Mouse (Mus musculus): ENCODE measurements around the gene Plekhn1. TPM values are rescaled to one million over a fixed set of nuclear protein-coding genes. Genes with fewer than 3 reads are reported as not detected.

Gene Plekhn1
- total and polyA plus RNA-seq, 2 experiments from 2014 or later: 19.3 to 46.6 TPM

GRCm38 (mm10) chr4:156208872-156209271 is 25.8 kb downstream of the Plekhn1 start:
- no peak overlapping the region for H3K9ac ChIP-seq (replicated peaks; ENCODE audit: low read length, poor library complexity, severe bottlenecking)
- H3K4me3 ChIP-seq (ENCODE audit: low read depth, low read length): no peak overlapping the region
- H3K4me1 ChIP-seq (ENCODE audit: insufficient read depth, low read length): no peaks in the 10 kb centered on the region
- no peak overlapping the region for H3K4me2 ChIP-seq (ENCODE audit: low read depth, low read length, poor library complexity, severe bottlenecking)
- DNase-seq (ENCODE audit: low spot score) (no peak), ATAC-seq (ENCODE audit: low FRiP score) (no peak)
- 93% methylated on average over 4 of the region's 4 CpGs for WGBS
- H3K36me3 ChIP-seq (ENCODE audit: insufficient read depth, low read length): no peaks in the 10 kb centered on the region
- H3K27ac ChIP-seq (ENCODE audit: low read depth, low read length): no peak overlapping the region
- H3K9me3 ChIP-seq (ENCODE audit: low read length): no peaks in the 10 kb centered on the region
- H3K27me3 ChIP-seq (ENCODE audit: insufficient read depth, low read length): 0 out of 2 replicates have a peak, but pooled peaks cover under 1% of the 10 kb centered on the region
- TF ChIP-seq CTCF (IDR thresholded peaks at IDR 0.05): no peak

DNA sequence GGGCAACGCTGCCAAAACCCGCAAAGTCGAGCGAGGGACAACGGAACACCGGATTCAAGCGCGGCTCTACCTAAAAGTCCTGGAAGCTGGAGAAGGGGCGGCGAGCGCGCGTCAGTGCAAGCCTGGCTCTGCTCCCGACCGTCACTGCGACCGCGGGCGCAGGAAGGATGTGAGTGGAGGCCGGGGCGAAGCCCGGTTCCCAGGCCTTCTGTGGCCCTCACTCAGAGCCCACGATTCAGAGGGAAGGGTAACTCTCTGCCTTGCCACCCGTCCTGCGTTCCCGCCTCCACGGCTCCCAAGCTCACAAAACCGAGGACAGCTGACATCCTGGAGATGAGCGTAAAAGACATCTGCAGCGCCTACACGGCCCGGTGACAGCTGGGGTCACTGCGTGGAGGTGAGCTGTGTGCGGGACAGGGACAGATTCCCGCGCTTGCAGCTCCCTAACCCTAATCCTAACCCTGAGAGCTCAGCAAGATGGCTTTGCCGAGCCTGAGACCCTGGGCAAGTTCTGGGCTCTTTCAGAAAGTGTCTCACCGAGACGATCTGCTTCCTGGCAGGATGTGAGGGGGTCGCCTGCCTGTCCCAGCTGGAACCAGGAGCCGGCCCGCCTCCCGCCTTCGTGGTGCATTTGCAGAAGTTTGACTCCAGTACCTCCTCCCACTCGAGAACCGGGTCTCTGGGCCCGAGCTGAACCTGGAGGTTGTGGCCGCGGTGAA is 31.1 kb downstream of the Plekhn1 start:
- peak overlapping the region; percentile 54 for H3K4me3 ChIP-seq (ENCODE audit: low read depth, low read length)
- peak; percentile 31; the same call in 1 of the 2 replicates for ATAC-seq (ENCODE audit: low FRiP score)
- no peaks in the 10 kb centered on the region for H3K36me3 ChIP-seq (ENCODE audit: insufficient read depth, low read length)
- peak overlapping the region; percentile 70 for H3K9ac ChIP-seq (replicated peaks; ENCODE audit: low read length, poor library complexity, severe bottlenecking)
- H3K27me3 ChIP-seq (ENCODE audit: insufficient read depth, low read length): peaks cover 7% of the 10 kb centered on the region; the same call in 1 of the 2 replicates
- H3K27ac ChIP-seq (ENCODE audit: low read depth, low read length): peak overlapping the region; percentile 73
- under 1% methylated on average over 46 of the region's 49 CpGs for WGBS
- H3K9me3 ChIP-seq (ENCODE audit: low read length): no peaks in the 10 kb centered on the region
- DNase-seq (ENCODE audit: low spot score): no peak
- H3K4me2 ChIP-seq (ENCODE audit: low read depth, low read length, poor library complexity, severe bottlenecking): peak overlapping the region; percentile 89
- TF ChIP-seq CTCF (IDR thresholded peaks at IDR 0.05): no peak
- H3K4me1 ChIP-seq (ENCODE audit: insufficient read depth, low read length): peaks cover 5% of the 10 kb centered on the region; the same call in 1 of the 2 replicates

GRCm38 (mm10) chr4:156203001-156203412 is 31.6 kb downstream of the Plekhn1 start, which contains the start of gene AW011738:
TSS of gene AW011738 (plus strand) at chr4:156203304.
- peaks cover 5% of the 10 kb centered on the region; the same call in 1 of the 2 replicates for H3K4me1 ChIP-seq (ENCODE audit: insufficient read depth, low read length)
- peak within 1 kb of the TSS; percentile 54 for H3K4me3 ChIP-seq (ENCODE audit: low read depth, low read length)
- TF ChIP-seq CTCF (IDR thresholded peaks at IDR 0.05): no peak
- H3K9ac ChIP-seq (replicated peaks; ENCODE audit: low read length, poor library complexity, severe bottlenecking): peak within 1 kb of the TSS; percentile 70
- H3K36me3 ChIP-seq (ENCODE audit: insufficient read depth, low read length): no peaks in the 10 kb centered on the region
- H3K9me3 ChIP-seq (ENCODE audit: low read length): no peaks in the 10 kb centered on the region
- 1% methylated on average over 33 of the region's 39 CpGs for WGBS
- H3K27me3 ChIP-seq (ENCODE audit: insufficient read depth, low read length): peaks cover 7% of the 10 kb centered on the region; the same call in 1 of the 2 replicates
- ATAC-seq (ENCODE audit: low FRiP score) (peak; percentile 67), DNase-seq (ENCODE audit: low spot score) (peak; percentile 79)
- H3K27ac ChIP-seq (ENCODE audit: low read depth, low read length): peak within 1 kb of the TSS; percentile 73
- peak within 1 kb of the TSS; percentile 89 for H3K4me2 ChIP-seq (ENCODE audit: low read depth, low read length, poor library complexity, severe bottlenecking)

DNA sequence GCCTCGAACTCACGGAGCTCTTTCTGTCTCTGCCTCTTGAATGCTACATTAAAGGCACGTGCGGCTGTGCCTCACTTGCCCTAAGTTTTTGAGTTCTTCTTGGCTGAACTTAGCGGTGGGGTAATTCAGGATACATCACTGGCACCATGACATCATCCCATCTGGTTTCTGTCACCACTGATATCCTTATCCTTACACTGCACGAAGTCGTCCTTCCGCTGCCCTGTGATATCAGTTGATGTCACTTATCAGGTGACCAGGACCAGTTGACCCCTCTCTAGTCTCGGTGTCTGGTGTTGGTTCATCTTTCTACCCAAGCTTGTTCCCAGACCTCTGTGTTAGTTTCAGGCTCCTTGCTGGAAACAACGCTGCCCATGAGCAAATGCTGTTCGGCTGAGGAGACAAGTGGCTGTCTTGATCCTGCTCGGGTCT is 32.2 kb downstream of the Plekhn1 start:
- DNase-seq (ENCODE audit: low spot score): no peak
- peak overlapping the region; percentile 89 for H3K4me2 ChIP-seq (ENCODE audit: low read depth, low read length, poor library complexity, severe bottlenecking)
- no peak for ATAC-seq (ENCODE audit: low FRiP score)
- no peaks in the 10 kb centered on the region for H3K9me3 ChIP-seq (ENCODE audit: low read length)
- H3K4me3 ChIP-seq (ENCODE audit: low read depth, low read length): peak overlapping the region; percentile 54
- no peak for TF ChIP-seq CTCF (IDR thresholded peaks at IDR 0.05)
- H3K36me3 ChIP-seq (ENCODE audit: insufficient read depth, low read length): no peaks in the 10 kb centered on the region
- 49% methylated on average over 12 of the region's 12 CpGs for WGBS
- peak overlapping the region; percentile 55; the same call in 1 of the 2 replicates for H3K27ac ChIP-seq (ENCODE audit: low read depth, low read length)
- peaks cover 5% of the 10 kb centered on the region; the same call in 1 of the 2 replicates for H3K4me1 ChIP-seq (ENCODE audit: insufficient read depth, low read length)
- H3K27me3 ChIP-seq (ENCODE audit: insufficient read depth, low read length): peaks cover 7% of the 10 kb centered on the region; the same call in 1 of the 2 replicates
- H3K9ac ChIP-seq (replicated peaks; ENCODE audit: low read length, poor library complexity, severe bottlenecking): 0 out of 2 replicates have a peak overlapping the region, but pooled peaks have one; percentile 70

- DNase-seq (ENCODE audit: low spot score) (no peak), ATAC-seq (ENCODE audit: low FRiP score) (no peak)
- peaks cover 6% of the 10 kb centered on the region; the same call in 1 of the 2 replicates for H3K4me1 ChIP-seq (ENCODE audit: insufficient read depth, low read length)
- H3K27me3 ChIP-seq (ENCODE audit: insufficient read depth, low read length): peaks cover 7% of the 10 kb centered on the region; the same call in 1 of the 2 replicates
- no peaks in the 10 kb centered on the region for H3K9me3 ChIP-seq (ENCODE audit: low read length)
- H3K27ac ChIP-seq (ENCODE audit: low read depth, low read length): no peak within 1 kb of the TSS
- no peak within 1 kb of the TSS for H3K9ac ChIP-seq (replicated peaks; ENCODE audit: low read length, poor library complexity, severe bottlenecking)
- 0 out of 2 replicates have a peak within 1 kb of the TSS, but pooled peaks have one; percentile 9 for H3K4me2 ChIP-seq (ENCODE audit: low read depth, low read length, poor library complexity, severe bottlenecking)
- TF ChIP-seq CTCF (IDR thresholded peaks at IDR 0.05): no peak
- H3K36me3 ChIP-seq (ENCODE audit: insufficient read depth, low read length): no peaks in the 10 kb centered on the region
- WGBS: 65% methylated on average over 10 of the region's 10 CpGs
- no peak within 1 kb of the TSS for H3K4me3 ChIP-seq (ENCODE audit: low read depth, low read length)
These were observed 33.8 kb downstream of the Plekhn1 start, which contains the start of gene Isg15 for GRCm38 (mm10) chr4:156200623-156201475. TSS of gene Isg15 (minus strand) at chr4:156200818.

Data from midbrain, postnatal 0 days (tissue).